Mouse (Mus musculus): ENCODE measurements around the gene Lhpp.

Lhpp gene

GRCm38 (mm10) chr7:132712956-132713355 is 102.5 kb downstream of the Lhpp start:
- no peak for DNase-seq

GRCm38 (mm10) chr7:132713483-132714126 is 103.2 kb downstream of the Lhpp start:
- DNase-seq, result no peak

GRCm38 (mm10) chr7:132714236-132714923 is 103.9 kb downstream of the Lhpp start:
- no peak for DNase-seq

- no peak for DNase-seq
These were observed 104.8 kb downstream of the Lhpp start for GRCm38 (mm10) chr7:132715259-132715658.

GRCm38 (mm10) chr7:132719570-132719969 is 109.1 kb downstream of the Lhpp start:
- no peak for DNase-seq

- DNase-seq, result no peak
These were observed 110.1 kb downstream of the Lhpp start for GRCm38 (mm10) chr7:132720562-132720961.

- no peak for DNase-seq
These were observed 112.2 kb downstream of the Lhpp start for GRCm38 (mm10) chr7:132722401-132723370.

GRCm38 (mm10) chr7:132723906-132724305 is 113.5 kb downstream of the Lhpp start:
- no peak for DNase-seq

- no peak for DNase-seq
These were observed 114.1 kb downstream of the Lhpp start for GRCm38 (mm10) chr7:132724501-132725062.

- DNase-seq, result no peak
These were observed 115.8 kb downstream of the Lhpp start for GRCm38 (mm10) chr7:132726106-132726861.

- no peak for DNase-seq
These were observed 118.8 kb downstream of the Lhpp start for GRCm38 (mm10) chr7:132729093-132729831.

- no peak for DNase-seq
These were observed 120.1 kb downstream of the Lhpp start for GRCm38 (mm10) chr7:132730510-132730909.

GRCm38 (mm10) chr7:132731558-132731957 is 121.1 kb downstream of the Lhpp start:
- DNase-seq, result no peak

- DNase-seq, result no peak
These were observed 121.8 kb downstream of the Lhpp start for GRCm38 (mm10) chr7:132732136-132732789.

- no peak for DNase-seq
These were observed 123.1 kb downstream of the Lhpp start for GRCm38 (mm10) chr7:132733521-132733920.

GRCm38 (mm10) chr7:132734222-132734621 is 123.8 kb downstream of the Lhpp start:
- no peak for DNase-seq

GRCm38 (mm10) chr7:132735145-132735544 is 124.7 kb downstream of the Lhpp start:
- DNase-seq, result peak; percentile 91 to 94

- peak; percentile 19 to 30 for DNase-seq
These were observed 125.8 kb downstream of the Lhpp start for GRCm38 (mm10) chr7:132736099-132736862.

- DNase-seq, result no peak
These were observed 128.4 kb downstream of the Lhpp start for GRCm38 (mm10) chr7:132738844-132739243.

- no peak for DNase-seq
These were observed 129.4 kb downstream of the Lhpp start for GRCm38 (mm10) chr7:132739829-132740228.
